In the genomic region with DNA sequence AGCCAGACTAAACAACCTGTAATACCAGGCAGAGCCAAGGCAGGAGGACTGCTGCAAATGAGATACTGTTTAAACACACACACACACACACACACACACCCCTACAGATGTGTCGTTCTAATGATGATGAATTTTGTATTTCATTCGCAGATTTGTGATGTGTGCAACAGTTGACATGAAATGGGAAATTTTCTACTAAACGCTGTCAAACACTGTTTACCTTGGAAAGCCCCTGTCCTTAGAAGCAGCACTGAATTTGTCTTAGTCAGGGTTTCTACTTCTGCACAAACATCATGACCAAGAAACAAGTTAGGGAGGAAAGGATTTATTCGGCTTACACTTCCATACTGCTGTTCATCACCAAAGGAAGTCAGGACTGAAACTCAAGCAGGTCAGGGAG, we compare ENCODE assay signal across 23 mouse cellular contexts.
"Had no signal": no experiment of that assay in that cellular context is flagged by ENCODE, and none has a peak within 500 bp of the region (broad histone marks: within the 10 kb centered on the region; RNA-seq: fewer than 3 reads in every experiment).

No protein-coding gene starts in this region.

- H3K4me3 ChIP-seq: lung, embryonic 15.5 days; megakaryocyte, embryonic 14.5 days; midbrain, embryonic 12.5 days; myocyte; neural tube, embryonic 13.5 days; neural tube, embryonic 15.5 days; stomach, embryonic 15.5 days had no signal

- H3K27ac ChIP-seq: lung, embryonic 15.5 days; macrophage; midbrain, embryonic 12.5 days; neural tube, embryonic 13.5 days; neural tube, embryonic 15.5 days; stomach, embryonic 15.5 days; stomach, postnatal 0 days had no signal

- DNase-seq: liver, postnatal 0 days; lung, adult 2 months; lung, postnatal 14 days; lung, postnatal 36 days; midbrain, embryonic 14.5 days; retina, postnatal 1 day; right cerebral cortex, adult 18-20 months; right cerebral cortex, postnatal 25 days; right cerebral cortex, postnatal 4 days; spleen, adult 18-20 months; thymus, adult 2 months; thymus, postnatal 36 days had no signal

- H3K36me3 ChIP-seq: lung, embryonic 15.5 days; midbrain, embryonic 12.5 days; neural tube, embryonic 13.5 days; neural tube, embryonic 15.5 days; stomach, embryonic 15.5 days had no signal

- H3K27me3 ChIP-seq: lung, embryonic 15.5 days; megakaryocyte, embryonic 14.5 days; midbrain, embryonic 12.5 days; neural tube, embryonic 13.5 days; neural tube, embryonic 15.5 days; stomach, embryonic 15.5 days had no signal

- H3K9me3 ChIP-seq: lung, embryonic 15.5 days; megakaryocyte, embryonic 14.5 days; midbrain, embryonic 12.5 days; neural tube, embryonic 13.5 days; neural tube, embryonic 15.5 days; stomach, embryonic 15.5 days had no signal

- ATAC-seq: liver, postnatal 0 days; lung, postnatal 0 days; midbrain, embryonic 16.5 days had no signal

- H3K9ac ChIP-seq: liver, postnatal 0 days; lung, embryonic 15.5 days; midbrain, embryonic 12.5 days; neural tube, embryonic 13.5 days; neural tube, embryonic 15.5 days; stomach, embryonic 15.5 days had no signal

- H3K4me1 ChIP-seq: stomach, embryonic 15.5 days had no signal

- H3K4me2 ChIP-seq: lung, embryonic 15.5 days; midbrain, embryonic 12.5 days; neural tube, embryonic 13.5 days; neural tube, embryonic 15.5 days; stomach, embryonic 15.5 days had no signal
